Mouse (Mus musculus) ovary, postnatal 10 days (tissue): Measurements from ENCODE around the gene Spock1.
A peak's percentile ranks its signal among the peaks of the same experiment; 100 is the strongest.

Experiments
- DNase-seq: peaks from one replicate; pipeline ENCODE4 v3.0.0; 2022; ENCODE audit warnings: low spot score

The Spock1 gene

DNA sequence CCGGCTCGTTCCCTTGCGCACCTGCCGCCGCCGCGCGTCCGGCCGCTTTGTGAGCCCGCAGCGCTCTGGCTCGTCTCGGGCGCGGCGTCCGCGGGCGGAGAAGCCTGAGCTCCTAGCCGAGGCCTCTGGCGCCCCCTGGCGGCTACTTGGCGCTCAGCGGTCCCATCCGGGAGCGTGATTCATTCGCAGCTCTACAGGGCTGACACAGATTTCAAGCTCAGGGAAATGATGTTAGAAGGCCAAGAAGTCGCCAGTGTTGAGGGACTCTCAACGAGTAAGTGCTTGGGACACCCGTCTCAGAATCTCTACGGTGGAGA, at the start of gene Spock1:
Spock1 (minus strand) TSS at position 67 of the 317 bp plus-strand sequence.
- peak; percentile 79 for DNase-seq

- no peak for DNase-seq
Observed at GRCm38 (mm10) chr13:57950091-57950490, 42.0 kb upstream of the Spock1 start.

GRCm38 (mm10) chr13:57949513-57949912, 41.4 kb upstream of the Spock1 start:
- DNase-seq: no peak

- DNase-seq: no peak
Observed at GRCm38 (mm10) chr13:57945197-57945596, 37.1 kb upstream of the Spock1 start.

GRCm38 (mm10) chr13:57944434-57944833, 36.3 kb upstream of the Spock1 start:
- DNase-seq: no peak

DNA sequence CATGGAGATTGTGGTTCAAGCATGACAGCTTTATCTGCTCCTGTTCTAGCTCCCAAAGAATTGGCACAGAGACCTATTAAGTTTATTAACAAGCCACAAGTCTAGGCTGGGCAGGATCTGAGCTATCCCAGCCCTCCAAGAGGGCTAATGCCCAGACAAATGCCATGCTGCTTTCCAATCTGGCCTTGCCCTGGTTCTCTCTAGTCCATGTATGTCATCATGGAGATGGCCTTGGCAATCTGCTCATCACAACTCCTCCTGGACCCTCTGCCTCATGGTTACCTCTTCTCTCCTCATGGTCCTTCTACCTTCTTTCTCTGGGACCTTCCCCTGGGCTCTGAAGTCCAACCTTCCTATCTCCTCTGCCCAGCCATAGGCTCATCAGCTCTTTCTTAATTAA, 35.8 kb upstream of the Spock1 start:
- DNase-seq: no peak

- DNase-seq: no peak
Observed at GRCm38 (mm10) chr13:57937463-57938229, 29.5 kb upstream of the Spock1 start.

DNA sequence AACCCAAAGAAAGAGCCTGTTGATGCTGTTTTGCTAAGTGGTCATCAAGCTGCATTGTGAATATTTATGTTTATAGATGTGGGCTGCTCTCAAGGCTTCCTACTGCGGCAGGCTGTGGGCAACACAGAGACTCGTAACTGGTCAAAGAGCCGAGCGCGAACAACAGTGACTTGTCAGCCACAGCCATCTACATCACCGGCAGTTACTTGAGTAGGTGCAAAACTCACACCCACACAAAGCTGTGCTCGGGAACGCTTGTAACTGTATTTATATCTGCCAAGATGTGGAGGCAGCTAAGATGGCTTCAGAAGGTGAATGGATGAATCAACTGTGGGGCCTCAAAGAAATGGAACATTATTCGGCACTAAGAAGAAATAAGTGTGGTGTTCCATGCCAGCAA, 23.9 kb upstream of the Spock1 start:
- no peak for DNase-seq

- DNase-seq: no peak
Observed at GRCm38 (mm10) chr13:57931376-57931775, 23.2 kb upstream of the Spock1 start.

DNA sequence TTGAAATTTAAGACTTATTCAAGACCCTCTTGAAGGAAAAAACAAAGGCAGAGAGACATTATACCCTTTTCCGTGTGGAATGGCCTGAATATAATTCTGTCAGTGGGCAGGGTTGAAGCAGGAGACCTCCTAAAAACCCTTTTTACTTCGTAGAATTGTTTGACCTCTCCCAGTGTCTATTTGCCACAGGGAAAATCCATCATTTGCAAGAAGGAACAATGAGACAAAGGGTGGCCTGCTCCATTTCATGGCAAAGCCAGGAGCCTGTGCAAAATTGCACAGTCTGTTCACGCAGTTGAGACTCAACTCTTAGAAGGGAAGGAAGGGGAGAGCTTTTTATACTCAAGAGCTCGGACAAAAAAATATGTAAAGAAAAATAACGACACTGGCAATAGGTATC, 22.6 kb upstream of the Spock1 start:
- DNase-seq: no peak

DNA sequence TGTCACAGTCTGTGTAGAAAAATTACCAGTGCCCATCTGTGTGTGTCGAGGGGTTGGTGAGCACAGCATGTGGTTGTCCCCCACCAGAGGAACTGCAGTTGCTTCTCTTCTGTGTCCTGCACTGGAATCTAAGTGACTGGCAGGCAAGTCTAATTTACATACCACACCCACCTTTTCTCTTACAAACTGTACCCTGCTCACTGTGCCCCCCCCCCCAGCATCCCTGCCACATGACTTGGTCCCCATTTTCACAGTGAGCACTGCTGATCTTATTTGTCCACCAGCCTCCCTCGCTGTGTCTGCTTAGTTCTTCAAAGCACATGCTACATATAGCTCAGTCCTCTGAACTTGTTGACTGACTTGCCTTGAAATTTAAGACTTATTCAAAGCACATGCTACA, 22.2 kb upstream of the Spock1 start:
- no peak for DNase-seq

DNA sequence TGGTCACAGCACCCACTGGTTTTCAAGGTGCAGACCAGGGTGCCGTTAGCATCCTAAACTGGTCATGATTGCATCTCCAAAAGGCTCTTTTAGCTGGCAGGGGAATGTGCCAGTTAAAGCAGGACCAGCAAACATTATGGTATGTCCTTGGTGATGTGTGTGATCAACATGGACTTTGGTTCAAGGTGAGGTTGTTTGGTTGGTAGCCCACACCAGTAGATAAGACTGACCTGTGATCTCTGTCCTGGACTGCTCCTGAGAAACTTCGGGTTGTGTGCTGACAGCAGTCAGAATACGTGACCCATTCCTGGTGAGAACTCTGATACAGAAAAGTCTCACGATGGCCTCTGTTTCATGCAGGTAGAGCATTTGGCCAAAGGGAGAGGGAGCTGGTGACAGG, 11.8 kb upstream of the Spock1 start:
- DNase-seq: no peak

GRCm38 (mm10) chr13:57911171-57911570, 3.0 kb upstream of the Spock1 start:
- no peak for DNase-seq

DNA sequence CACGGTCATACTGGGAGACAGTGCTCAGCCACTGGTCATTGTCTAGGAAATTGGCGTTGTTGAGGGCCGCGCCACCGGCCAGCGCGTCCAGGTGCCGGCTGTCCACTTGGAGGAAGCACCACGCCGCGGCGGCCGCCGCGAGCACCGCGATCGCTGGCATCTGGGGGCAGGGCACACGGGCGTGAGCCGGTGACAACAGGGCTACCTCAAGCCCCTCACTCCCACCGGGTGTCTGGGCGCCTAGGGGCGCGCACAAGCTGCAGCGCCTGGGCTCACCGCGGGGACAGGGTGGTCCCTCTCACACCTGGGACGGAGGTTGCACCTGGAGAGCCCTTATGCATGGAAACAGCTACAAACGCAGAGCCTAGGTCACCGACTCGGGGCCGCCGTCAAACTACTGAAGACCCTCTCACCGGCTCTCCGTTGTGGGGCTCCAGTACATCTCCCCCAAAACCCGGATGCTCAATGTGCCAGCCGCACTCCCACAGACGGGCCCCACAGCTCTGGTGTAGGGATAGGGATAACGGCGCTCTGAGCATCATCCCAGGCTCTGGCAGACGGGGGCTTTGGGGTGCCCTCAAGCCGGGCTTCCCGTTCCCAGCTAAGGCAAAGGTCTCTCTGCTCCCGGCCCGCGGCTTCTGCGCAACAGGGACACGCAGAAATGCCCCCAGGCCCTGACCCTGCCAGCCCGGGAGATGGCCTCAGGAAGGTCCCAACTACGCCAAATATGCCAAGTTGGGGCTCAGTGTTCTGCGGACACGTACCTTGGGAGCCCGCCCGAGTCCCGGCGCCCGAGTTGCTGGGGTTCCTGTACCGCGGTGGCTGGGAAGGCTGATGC, 485 bp downstream of the Spock1 start:
- DNase-seq: no peak

DNA sequence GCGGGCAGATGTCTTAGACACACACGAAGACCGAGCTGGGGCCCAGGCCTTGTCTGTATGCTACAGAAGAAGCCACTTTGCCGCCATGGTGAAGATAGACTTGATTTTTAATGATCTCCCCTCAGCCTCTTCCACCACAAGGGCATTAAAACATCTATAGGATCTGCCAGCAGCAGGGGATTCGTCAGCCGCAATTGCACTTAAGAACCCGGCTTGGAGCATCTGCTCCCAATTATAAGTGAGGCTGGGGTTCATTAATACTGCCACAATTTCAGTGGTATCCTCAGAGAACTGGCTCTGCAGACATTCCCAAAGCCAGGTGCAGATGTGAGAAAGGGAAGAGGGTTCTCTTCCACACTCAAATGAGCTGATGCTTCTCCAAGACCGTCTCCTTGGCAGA, 13.5 kb downstream of the Spock1 start:
- DNase-seq: no peak

DNA sequence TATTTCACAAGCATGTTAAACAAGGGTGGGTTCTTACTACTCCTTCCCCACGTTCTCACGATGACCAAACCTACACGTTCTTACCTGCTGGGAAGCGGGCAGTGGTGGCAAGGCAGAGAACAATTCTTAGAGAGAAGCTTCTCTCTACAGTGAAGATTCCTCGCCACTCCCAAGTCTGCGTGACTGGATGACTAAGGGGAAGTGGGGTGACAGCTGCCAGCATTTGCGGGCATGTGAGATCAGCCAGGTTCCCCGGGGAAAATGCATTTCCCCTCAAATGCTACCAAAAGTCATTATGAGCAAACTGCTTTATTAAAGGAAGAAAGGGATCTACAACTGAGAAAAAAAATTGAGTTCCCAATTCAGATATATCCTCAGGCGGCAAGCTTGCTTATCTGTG, 18.4 kb downstream of the Spock1 start:
- DNase-seq: no peak

- no peak for DNase-seq
Observed at GRCm38 (mm10) chr13:57889050-57889449, 19.1 kb downstream of the Spock1 start.

DNA sequence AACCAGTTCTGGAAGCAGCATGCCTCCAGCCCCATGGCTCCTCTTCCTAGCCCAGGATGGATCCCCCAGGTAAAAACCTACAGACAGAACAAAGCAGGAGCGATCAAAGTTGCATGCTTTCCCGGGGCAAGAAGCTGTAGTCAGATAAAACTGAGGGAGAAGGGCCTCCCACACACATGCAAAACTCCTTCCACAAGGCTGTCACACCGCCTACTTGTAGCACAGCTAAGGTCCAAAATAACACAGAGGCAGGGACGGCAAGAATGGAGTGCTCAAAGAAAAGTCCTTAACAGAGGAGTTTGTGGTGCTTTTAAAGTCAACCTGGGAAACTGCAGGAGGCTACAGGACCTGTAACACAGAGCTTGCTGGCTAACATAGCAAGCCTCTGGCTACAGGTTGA, 28.3 kb downstream of the Spock1 start:
- DNase-seq: no peak

DNA sequence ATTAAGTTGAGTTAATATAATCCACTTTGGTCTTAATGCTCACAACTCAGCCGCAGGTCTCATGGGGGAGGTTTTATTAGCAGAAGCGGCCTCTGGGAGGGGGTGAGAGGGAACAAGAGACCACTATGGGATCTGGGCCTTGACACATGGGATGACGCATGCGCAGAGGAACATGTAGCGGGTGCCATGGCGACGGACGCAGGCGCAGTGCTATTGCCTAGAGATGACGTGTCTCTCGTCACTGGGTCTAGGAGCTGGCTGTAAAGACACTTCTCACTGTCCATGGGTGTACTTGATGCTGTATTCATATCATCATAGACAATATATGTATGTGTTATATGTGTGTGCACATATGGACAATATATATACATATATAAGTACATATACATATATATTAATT, 29.3 kb downstream of the Spock1 start:
- DNase-seq: no peak

DNA sequence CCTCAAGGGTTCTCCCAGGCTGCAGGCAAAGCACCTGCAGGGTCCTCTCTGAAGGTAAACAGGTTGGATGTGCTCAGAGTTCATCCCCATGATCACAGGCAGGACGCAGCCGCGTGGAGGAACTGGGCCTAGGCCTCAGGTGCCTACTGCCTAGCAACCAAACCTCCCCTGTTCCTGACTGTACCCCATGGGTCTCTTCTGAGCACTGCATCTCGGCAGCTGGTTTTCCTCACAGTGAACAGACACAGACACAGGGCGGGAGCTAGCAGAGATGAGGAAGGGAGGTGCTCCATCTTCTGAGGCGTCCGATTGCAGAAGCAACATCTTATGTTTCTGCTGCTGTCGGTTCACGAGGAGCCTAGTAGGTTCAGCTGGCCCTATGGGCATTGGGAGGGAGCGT, 30.4 kb downstream of the Spock1 start:
- no peak for DNase-seq

- DNase-seq: no peak
Observed at GRCm38 (mm10) chr13:57876966-57877365, 31.2 kb downstream of the Spock1 start.

DNA sequence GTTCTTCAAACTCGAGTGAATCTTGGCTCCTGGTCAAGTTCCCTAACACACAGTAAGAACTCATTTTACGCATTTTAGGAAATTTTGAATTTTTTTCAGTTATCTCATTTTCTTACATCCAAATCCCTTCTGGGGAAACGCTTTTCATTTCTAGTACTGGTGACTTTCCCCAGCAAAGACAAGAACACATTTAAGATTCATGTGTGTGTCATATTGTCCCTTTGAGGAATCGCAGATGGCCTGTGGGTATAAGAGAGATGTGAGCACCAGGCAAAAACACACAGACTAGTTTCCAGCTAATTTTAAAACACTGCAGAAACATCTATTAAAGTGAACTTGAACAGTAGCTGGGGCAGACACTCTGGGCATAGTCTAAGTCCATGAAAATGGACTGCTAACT, 38.1 kb downstream of the Spock1 start:
- no peak for DNase-seq

DNA sequence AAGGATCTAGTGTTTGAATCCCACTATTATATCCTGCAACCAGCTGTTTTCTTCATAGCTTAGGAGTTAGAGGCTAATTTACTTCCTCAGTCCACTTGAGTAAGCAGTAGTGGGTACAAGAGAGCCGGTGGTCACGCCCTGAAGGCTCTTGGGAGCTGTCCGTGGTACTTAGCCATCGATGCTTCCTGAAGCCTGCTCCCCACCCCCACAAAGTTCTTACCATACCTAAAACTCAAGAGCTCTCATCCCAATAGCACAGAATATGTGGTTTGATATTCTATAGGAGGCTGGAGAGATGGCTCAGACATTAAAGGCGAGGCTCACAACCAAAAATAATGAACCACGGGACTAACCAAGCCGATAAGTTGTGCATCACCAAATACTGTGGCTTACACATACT, 40.5 kb downstream of the Spock1 start:
- no peak for DNase-seq

DNA sequence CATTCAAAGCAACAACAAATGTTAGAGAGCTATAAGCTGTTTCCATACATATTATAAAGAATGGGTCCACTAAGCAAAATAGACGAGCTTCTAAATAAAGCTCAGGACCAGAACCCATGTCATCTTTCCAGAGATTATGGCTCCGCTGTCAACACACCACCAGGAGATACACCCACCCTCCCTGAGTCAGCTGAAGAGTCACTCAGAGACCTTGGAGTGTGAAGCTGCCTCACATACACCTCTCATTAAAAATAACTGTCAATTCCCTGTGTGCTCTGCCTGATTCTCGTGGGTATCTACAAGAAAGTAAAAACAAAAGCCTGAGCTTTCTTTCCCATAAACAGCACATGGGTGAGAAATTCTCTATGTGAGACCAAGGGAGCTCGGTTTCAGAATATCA, 43.1 kb downstream of the Spock1 start:
- no peak for DNase-seq
